Mouse (Mus musculus): Measurements from ENCODE around the gene Slco3a1.

DNA sequence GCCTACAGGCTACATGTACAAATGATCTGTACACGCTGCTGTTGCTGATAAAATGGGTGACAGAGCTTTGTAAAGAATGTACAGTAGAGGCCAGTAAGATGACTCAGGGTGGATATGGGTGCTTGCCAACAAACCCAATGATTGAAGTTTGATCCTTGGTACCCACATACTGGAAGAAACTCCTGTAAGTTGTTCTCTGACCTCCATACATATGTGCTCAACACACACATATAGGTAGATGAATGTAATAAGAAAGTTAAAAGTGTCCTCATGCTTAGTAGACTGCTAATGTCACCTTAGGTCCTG lies 284.5 kb downstream of the Slco3a1 start:
- TF ChIP-seq ZC3H11A (IDR thresholded peaks at IDR 0.05; ENCODE audit: borderline replicate concordance, low read depth, low read length) (no peak), HCFC1 (IDR thresholded peaks at IDR 0.05; ENCODE audit: borderline replicate concordance, insufficient read depth, low read length) (no peak), ZNF384 (IDR thresholded peaks at IDR 0.05; ENCODE audit: low read depth, low read length) (no peak), MAFK (IDR thresholded peaks at IDR 0.05; ENCODE audit: insufficient read depth, low read depth, low read length) (no peak), CHD2 (IDR thresholded peaks at IDR 0.05; ENCODE audit: low read depth, low read length) (no peak)
